Mouse (Mus musculus): ENCODE data around the gene Gm3854. TPM values are rescaled to one million over a fixed set of nuclear protein-coding genes. Genes with fewer than 3 reads are reported as not detected.

Gm3854 gene
- polyA plus RNA-seq, 1 experiment, result 3.8 TPM

DNA sequence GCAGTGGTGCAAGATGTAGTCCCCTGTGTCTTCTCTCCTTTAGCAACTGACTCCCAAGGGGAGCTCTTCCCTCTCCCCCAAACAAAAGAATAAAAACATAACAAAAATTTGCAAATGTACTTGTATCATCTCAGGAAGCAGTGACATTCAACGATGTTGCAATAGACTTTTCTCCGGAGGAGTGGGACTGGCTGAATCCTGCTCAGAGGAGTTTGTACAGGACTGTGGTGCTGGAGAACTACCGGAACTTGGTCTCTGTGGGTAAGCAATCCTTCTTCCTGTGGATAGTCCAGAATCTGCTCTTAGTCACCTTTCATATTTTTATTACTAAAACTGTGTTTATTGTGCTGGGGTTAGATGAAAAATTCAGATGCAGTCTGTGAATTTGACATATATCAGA, 29.4 kb downstream of the Gm3854 start:
- H3K4me1 ChIP-seq (ENCODE audit: control insufficient read depth, insufficient read depth, low read length), result no peaks in the 10 kb centered on the region
- no peaks in the 10 kb centered on the region for H3K9me3 ChIP-seq (replicated peaks; ENCODE audit: control insufficient read depth, insufficient read depth, low read length, poor library complexity, severe bottlenecking)
- no peaks in the 10 kb centered on the region for H3K36me3 ChIP-seq (ENCODE audit: control insufficient read depth, insufficient read depth, low read length, poor library complexity, severe bottlenecking)
- H3K4me3 ChIP-seq (ENCODE audit: low read depth, low read length), result no peak overlapping the region
- no peaks in the 10 kb centered on the region for H3K27me3 ChIP-seq (ENCODE audit: control insufficient read depth, insufficient read depth, low read length, poor library complexity, severe bottlenecking)
- H3K27ac ChIP-seq (ENCODE audit: insufficient read depth, low read length), result no peak overlapping the region
- TF ChIP-seq POLR2A (IDR thresholded peaks at IDR 0.05; ENCODE audit: insufficient read depth, low read length), result no peak
- TF ChIP-seq CTCF (IDR thresholded peaks at IDR 0.05; ENCODE audit: low read depth, low read length), result no peak
- TF ChIP-seq EP300 (IDR thresholded peaks at IDR 0.05; ENCODE audit: insufficient read depth, low read depth, low read length), result no peak
- no peak overlapping the region for H3K9ac ChIP-seq (ENCODE audit: low read depth, poor library complexity, severe bottlenecking)

GRCm38 (mm10) chr7:6378441-6378840, 34.9 kb downstream of the Gm3854 start:
- Histone ChIP-seq H3K27me3 (ENCODE audit: control insufficient read depth, insufficient read depth, low read length, poor library complexity, severe bottlenecking) (no peaks in the 10 kb centered on the region), H3K9me3 (replicated peaks; ENCODE audit: control insufficient read depth, insufficient read depth, low read length, poor library complexity, severe bottlenecking) (no peaks in the 10 kb centered on the region), H3K36me3 (ENCODE audit: control insufficient read depth, insufficient read depth, low read length, poor library complexity, severe bottlenecking) (no peaks in the 10 kb centered on the region), H3K9ac (ENCODE audit: low read depth, poor library complexity, severe bottlenecking) (no peak overlapping the region), H3K4me3 (ENCODE audit: low read depth, low read length) (no peak overlapping the region), H3K4me1 (ENCODE audit: control insufficient read depth, insufficient read depth, low read length) (no peaks in the 10 kb centered on the region), H3K27ac (ENCODE audit: insufficient read depth, low read length) (no peak overlapping the region)
- no peak for TF ChIP-seq POLR2A (IDR thresholded peaks at IDR 0.05; ENCODE audit: insufficient read depth, low read length)
- TF ChIP-seq CTCF (IDR thresholded peaks at IDR 0.05; ENCODE audit: low read depth, low read length), result no peak

GRCm38 (mm10) chr7:6381431-6381830, 37.9 kb downstream of the Gm3854 start:
- Histone ChIP-seq H3K4me1 (ENCODE audit: control insufficient read depth, insufficient read depth, low read length) (no peaks in the 10 kb centered on the region), H3K27me3 (ENCODE audit: control insufficient read depth, insufficient read depth, low read length, poor library complexity, severe bottlenecking) (no peaks in the 10 kb centered on the region), H3K27ac (ENCODE audit: insufficient read depth, low read length) (no peak overlapping the region), H3K9ac (ENCODE audit: low read depth, poor library complexity, severe bottlenecking) (no peak overlapping the region), H3K36me3 (ENCODE audit: control insufficient read depth, insufficient read depth, low read length, poor library complexity, severe bottlenecking) (no peaks in the 10 kb centered on the region), H3K4me3 (ENCODE audit: low read depth, low read length) (no peak overlapping the region), H3K9me3 (replicated peaks; ENCODE audit: control insufficient read depth, insufficient read depth, low read length, poor library complexity, severe bottlenecking) (no peaks in the 10 kb centered on the region)
- TF ChIP-seq CTCF (IDR thresholded peaks at IDR 0.05; ENCODE audit: low read depth, low read length) (no peak), POLR2A (IDR thresholded peaks at IDR 0.05; ENCODE audit: insufficient read depth, low read length) (no peak), EP300 (IDR thresholded peaks at IDR 0.05; ENCODE audit: insufficient read depth, low read depth, low read length) (no peak)

DNA sequence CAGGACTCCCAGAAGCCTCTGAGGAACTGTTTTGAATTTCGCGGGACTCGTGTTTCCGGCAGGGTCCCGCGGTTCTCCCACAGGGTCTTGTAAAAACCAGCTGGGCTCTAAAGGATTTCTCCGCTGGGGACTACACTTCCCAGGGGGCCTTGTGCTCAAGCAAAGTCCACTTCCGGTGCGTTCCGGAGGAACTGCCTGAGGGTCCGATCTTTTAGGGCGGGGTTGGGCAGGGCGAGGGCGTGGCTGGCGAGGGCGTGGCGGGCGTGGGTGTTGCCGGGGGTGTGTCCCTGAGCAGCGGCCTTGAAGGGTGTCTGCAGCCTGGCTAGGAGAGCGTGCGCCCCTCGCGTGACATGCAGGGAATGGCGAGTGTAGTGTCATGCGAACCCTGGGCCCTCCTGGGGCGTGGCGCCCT, 39.5 kb downstream of the Gm3854 start, which contains the start of gene Zfp28:
Zfp28 (plus strand) TSS at position 252 of the 412 bp plus-strand sequence.
- Histone ChIP-seq H3K27me3 (ENCODE audit: control insufficient read depth, insufficient read depth, low read length, poor library complexity, severe bottlenecking) (no peaks in the 10 kb centered on the region), H3K9ac (ENCODE audit: low read depth, poor library complexity, severe bottlenecking) (peak within 1 kb of the TSS; percentile 41), H3K27ac (ENCODE audit: insufficient read depth, low read length) (no peak within 1 kb of the TSS), H3K36me3 (ENCODE audit: control insufficient read depth, insufficient read depth, low read length, poor library complexity, severe bottlenecking) (no peaks in the 10 kb centered on the region), H3K9me3 (replicated peaks; ENCODE audit: control insufficient read depth, insufficient read depth, low read length, poor library complexity, severe bottlenecking) (no peaks in the 10 kb centered on the region), H3K4me3 (ENCODE audit: low read depth, low read length) (peak within 1 kb of the TSS; percentile 70), H3K4me1 (ENCODE audit: control insufficient read depth, insufficient read depth, low read length) (no peaks in the 10 kb centered on the region)
- TF ChIP-seq CTCF (IDR thresholded peaks at IDR 0.05; ENCODE audit: low read depth, low read length) (no peak), EP300 (IDR thresholded peaks at IDR 0.05; ENCODE audit: insufficient read depth, low read depth, low read length) (no peak), POLR2A (IDR thresholded peaks at IDR 0.05; ENCODE audit: insufficient read depth, low read length) (no peak)

- H3K27me3 ChIP-seq (ENCODE audit: control insufficient read depth, insufficient read depth, low read length, poor library complexity, severe bottlenecking), result no peaks in the 10 kb centered on the region
- no peak overlapping the region for H3K4me3 ChIP-seq (ENCODE audit: low read depth, low read length)
- H3K27ac ChIP-seq (ENCODE audit: insufficient read depth, low read length), result no peak overlapping the region
- no peak for TF ChIP-seq POLR2A (IDR thresholded peaks at IDR 0.05; ENCODE audit: insufficient read depth, low read length)
- TF ChIP-seq CTCF (IDR thresholded peaks at IDR 0.05; ENCODE audit: low read depth, low read length), result no peak
- TF ChIP-seq EP300 (IDR thresholded peaks at IDR 0.05; ENCODE audit: insufficient read depth, low read depth, low read length), result no peak
- H3K9ac ChIP-seq (ENCODE audit: low read depth, poor library complexity, severe bottlenecking), result no peak overlapping the region
- H3K4me1 ChIP-seq (ENCODE audit: control insufficient read depth, insufficient read depth, low read length), result no peaks in the 10 kb centered on the region
- no peaks in the 10 kb centered on the region for H3K36me3 ChIP-seq (ENCODE audit: control insufficient read depth, insufficient read depth, low read length, poor library complexity, severe bottlenecking)
- H3K9me3 ChIP-seq (replicated peaks; ENCODE audit: control insufficient read depth, insufficient read depth, low read length, poor library complexity, severe bottlenecking), result no peaks in the 10 kb centered on the region
Measured at GRCm38 (mm10) chr7:6384011-6384410, 40.5 kb downstream of the Gm3854 start.

- Histone ChIP-seq H3K9me3 (replicated peaks; ENCODE audit: control insufficient read depth, insufficient read depth, low read length, poor library complexity, severe bottlenecking) (no peaks in the 10 kb centered on the region), H3K36me3 (ENCODE audit: control insufficient read depth, insufficient read depth, low read length, poor library complexity, severe bottlenecking) (no peaks in the 10 kb centered on the region), H3K4me3 (ENCODE audit: low read depth, low read length) (no peak overlapping the region), H3K4me1 (ENCODE audit: control insufficient read depth, insufficient read depth, low read length) (no peaks in the 10 kb centered on the region), H3K9ac (ENCODE audit: low read depth, poor library complexity, severe bottlenecking) (no peak overlapping the region), H3K27ac (ENCODE audit: insufficient read depth, low read length) (no peak overlapping the region), H3K27me3 (ENCODE audit: control insufficient read depth, insufficient read depth, low read length, poor library complexity, severe bottlenecking) (no peaks in the 10 kb centered on the region)
- TF ChIP-seq POLR2A (IDR thresholded peaks at IDR 0.05; ENCODE audit: insufficient read depth, low read length), result no peak
- TF ChIP-seq CTCF (IDR thresholded peaks at IDR 0.05; ENCODE audit: low read depth, low read length), result no peak
- TF ChIP-seq EP300 (IDR thresholded peaks at IDR 0.05; ENCODE audit: insufficient read depth, low read depth, low read length), result no peak
Measured at GRCm38 (mm10) chr7:6386995-6387394, 43.4 kb downstream of the Gm3854 start.

Data from ES-Bruce4 (cell line).